Mouse (Mus musculus): Measurements from ENCODE around the gene Tmem121b.

Gene Tmem121b

DNA sequence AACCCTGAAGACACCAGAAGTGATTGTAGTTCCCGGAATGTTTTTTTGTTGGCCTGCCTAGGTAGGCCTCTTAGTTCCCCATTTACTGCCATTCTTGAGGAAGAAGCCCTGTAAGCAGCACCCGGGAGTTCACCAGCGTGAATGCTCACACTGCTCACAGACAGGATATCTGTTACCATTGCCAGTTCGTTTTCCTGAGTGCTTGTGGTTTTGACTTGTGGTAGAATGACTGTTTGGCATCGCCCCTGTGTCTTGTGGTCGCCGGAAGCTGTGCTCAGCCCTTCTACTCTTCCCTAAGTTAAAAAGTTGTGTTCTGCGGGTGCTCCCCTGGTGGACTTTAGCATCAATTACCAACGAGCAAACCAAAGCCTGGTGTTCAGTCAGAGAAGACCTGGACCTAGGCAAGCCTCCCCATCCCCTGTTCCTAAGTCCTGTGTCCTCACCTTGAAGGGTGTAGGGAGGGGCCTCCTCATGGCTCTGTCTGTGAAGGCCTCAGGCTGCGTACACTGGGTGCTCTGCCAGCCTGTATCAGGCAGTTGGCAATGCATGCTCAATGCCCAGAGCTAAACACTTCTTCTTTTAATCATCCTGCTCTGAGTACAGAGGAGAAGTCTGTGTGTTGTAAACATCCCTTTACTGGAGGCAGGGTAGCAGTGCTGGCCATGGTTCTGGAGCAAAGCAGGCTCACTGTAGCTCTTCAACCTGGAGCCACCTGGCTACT is 26.8 kb downstream of the Tmem121b start:
- peak; percentile 84 for DNase-seq (ENCODE audit: extremely low read depth, insufficient read length, low spot score)

DNA sequence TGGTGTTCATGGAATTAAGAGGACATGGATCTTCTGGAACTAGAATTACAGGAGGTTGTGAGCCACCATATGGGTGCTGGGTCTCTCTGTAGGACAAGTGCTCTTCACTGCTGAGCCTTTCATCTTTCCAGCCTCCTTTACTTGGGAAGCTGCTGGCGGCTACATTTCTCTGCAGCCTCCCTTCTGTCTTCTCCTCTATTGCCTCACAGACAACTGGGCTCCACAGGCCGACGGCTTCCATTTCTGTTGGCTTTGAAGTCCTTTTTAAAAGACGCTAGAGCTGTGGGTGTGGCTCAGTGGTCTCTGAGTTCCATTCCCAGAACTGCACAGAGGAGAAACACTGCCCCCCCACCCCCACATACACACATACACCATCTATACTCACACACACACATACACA is 28.2 kb downstream of the Tmem121b start:
- no peak for DNase-seq (ENCODE audit: extremely low read depth, insufficient read length, low spot score)

DNA sequence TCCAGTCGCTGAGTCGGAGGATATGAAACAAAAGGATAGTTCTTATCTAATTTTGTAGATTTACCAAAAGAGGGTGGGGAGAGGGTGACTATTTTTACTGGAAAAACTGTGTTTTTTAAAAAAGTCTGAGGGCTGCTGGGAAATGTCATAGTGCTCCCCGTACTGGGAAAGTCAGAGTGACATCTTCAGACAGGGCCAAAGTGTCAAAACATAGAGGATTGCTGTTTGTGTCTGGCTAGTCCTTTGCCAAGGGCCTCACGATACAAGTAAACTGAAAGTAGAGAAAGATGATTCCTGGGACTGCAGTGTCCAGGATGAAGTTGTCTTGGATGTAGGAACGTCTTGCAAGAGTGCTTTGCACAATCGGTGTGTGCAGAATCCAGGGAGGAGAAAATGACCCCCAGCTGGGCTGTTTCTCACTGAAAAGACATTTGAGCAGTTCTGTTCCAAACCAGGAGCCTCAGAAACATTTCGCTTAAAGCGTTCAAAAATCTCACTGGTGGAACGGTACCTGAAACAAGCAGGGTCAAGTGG is 29.1 kb downstream of the Tmem121b start:
- no peak for DNase-seq (ENCODE audit: extremely low read depth, insufficient read length, low spot score)

DNA sequence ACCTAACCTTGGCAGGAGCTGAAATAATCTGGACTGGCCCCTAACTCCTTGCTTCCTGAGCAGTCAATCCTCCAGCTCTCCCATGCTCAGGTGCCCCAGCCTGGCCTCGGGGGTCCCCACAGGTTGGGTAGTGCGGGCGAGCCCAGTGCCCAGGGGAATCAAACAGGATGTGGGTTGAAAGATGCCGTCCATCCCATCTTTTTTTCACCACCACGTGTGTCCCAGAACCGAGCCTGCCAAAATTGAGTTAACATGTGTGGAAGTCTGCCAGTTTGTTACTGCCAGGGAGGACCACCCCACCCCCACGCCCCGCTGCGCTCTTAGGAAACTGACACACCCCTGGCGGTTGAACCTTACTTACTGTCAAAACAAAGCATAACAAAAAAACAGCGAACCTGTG is 29.7 kb downstream of the Tmem121b start:
- DNase-seq (ENCODE audit: extremely low read depth, insufficient read length, low spot score), result peak; percentile 82

DNA sequence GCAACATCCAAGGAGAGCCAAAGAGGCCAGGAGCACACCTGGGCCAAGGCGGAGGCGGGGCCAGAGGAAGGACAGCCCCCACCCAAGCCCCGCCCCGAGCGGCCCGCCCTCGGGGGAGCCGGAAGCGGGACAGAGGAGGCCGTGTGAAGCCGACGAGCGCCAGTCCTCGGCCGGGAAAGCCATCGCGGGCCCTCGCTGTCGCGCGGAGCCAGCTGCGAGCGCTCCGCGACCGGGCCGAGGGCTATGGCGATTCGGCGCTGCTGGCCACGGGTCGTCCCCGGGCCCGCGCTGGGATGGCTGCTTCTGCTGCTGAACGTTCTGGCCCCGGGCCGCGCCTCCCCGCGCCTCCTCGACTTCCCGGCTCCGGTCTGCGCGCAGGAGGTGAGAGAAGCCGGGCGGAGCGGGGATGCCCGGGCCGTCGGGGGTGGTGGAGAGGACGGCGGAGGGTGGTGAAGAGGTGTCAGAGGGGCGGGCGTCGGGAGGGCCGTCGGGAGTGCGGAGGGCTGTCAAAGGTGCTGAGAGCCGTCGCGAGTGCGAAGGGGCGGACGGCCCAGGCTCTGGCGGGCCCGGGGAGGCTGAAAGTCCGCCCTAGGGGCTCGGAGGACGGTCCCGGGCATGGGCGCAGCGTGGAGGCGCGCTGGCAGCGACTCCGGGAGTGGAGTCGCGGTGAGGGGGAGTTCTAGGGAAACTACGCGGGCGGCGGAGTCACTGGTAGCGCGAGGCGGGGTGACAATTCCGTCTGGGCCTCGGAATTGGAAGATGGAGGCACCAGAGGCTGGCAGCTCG is 30.3 kb downstream of the Tmem121b start, which contains the start of gene Il17ra:
Il17ra (plus strand) TSS at position 162 of the 786 bp plus-strand sequence.
- DNase-seq (ENCODE audit: extremely low read depth, insufficient read length, low spot score), result peak; percentile 88

DNA sequence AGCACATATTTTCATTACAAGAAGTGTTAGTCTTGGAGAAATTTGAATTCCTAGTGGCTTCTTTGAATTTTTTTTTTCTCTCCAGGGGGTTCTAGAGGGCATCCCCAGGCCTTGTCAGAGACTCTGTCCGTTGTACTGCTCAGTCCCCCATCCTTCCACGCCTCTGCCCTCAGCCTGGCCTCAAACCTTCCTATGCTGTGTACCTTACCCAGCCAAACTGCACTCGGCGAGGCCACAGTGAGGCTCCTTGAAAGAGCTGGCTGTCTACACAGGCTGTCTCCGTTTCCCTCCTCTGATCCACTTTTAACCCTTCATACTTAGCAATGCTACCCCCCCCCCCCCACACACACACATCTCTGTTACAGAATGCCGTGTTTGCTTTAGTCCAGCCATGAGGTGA is 31.4 kb downstream of the Tmem121b start:
- DNase-seq (ENCODE audit: extremely low read depth, insufficient read length, low spot score), result no peak

DNA sequence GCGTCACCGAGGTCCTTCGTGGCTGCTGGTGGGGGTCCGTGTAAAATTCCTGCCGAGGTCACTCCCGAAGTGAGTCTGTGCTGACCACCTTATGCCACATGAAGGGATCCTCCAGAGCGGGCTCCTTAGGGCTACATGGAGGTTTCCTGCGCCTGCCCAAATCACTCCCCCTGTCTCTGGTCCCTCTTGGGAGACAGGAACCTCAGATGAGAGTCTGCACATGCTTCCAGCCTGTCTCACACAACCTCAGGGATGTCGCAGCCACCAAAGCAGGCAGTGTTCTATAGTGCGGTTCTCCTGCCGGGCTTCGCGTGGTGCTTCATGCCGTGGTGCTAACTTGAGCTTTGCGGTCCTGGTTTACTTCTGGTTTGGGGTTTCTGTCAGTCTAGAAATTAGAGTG is 32.4 kb downstream of the Tmem121b start:
- no peak for DNase-seq (ENCODE audit: extremely low read depth, insufficient read length, low spot score)

DNA sequence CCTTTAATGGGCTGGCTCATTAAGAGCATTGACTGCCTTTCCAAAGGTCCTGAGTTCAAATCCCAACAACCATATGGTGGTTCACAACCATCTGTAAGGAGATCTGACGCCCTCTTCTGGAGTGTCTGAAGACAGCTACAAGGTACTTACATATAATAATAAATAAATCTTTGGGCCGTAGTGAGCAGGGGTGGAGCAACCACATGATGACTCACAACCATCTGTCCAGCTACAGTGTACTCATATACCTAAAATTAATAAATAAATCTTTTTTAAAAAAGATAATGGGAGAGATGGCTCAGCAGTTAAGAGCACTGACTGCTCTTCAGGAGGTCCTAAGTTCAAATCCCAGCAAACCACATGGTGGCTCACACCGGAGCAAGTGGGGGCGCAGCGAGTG is 35.9 kb downstream of the Tmem121b start:
- no peak for DNase-seq (ENCODE audit: extremely low read depth, insufficient read length, low spot score)

DNA sequence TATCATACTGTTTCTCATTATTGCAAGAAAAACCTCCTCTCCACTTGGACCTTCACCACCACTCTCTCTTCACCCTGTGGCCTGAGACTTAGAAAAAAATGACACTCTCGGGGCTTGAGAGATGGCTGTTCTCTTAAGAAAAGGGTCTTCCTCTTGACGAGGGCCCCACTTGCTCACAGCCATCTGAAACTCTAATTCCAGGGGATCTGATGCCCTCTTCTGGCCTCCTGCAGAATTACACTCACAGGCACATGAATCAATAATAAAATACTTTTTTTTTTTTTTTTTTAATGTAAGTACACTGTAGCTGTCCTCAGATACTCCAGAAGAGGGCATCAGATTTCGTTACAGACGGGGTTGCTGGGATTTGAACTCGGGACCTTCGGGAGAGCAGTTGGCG is 36.5 kb downstream of the Tmem121b start:
- DNase-seq (ENCODE audit: extremely low read depth, insufficient read length, low spot score), result no peak

DNA sequence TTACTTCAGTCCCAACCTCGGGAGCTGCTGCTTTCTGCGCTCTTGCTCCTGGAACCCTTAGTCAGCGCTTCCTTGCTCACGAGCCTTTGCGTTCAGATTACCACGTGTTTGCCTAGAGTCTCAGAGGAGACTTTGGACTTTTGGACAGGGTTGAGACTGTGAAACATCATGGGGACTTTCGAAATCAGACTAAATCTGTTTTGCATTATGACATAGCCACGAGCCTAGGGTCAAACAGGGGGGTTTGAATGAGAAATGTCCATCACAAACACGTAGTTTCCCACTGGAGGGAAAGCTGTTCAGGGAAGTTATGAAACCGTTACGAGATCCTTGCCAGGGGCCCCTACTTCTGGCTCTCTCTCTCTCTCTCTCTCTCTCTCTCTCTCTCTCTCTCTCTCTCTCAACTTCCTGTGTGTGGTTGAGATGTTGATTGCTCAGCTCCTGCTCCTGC is 39.0 kb downstream of the Tmem121b start:
- DNase-seq (ENCODE audit: extremely low read depth, insufficient read length, low spot score), result no peak

DNA sequence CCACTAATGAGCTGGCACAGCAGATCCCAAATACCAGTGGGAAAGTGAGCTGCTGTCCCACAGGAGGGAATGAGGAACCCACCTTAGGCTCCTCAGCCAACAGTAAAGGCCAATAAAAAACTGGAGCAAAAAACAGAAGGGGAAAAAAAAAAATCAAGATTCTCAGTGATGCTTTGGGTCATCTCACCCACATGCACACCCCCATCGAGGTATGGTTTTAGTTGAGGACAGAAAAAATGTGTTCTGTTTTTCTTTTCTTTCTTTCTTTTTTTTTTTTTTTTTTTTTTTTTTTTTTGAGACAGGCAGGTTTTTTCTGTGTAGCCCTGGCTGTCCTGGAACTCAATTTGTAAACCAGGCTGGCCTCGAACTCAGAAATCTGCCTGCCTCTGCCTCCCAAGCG is 40.1 kb downstream of the Tmem121b start:
- no peak for DNase-seq (ENCODE audit: extremely low read depth, insufficient read length, low spot score)

DNA sequence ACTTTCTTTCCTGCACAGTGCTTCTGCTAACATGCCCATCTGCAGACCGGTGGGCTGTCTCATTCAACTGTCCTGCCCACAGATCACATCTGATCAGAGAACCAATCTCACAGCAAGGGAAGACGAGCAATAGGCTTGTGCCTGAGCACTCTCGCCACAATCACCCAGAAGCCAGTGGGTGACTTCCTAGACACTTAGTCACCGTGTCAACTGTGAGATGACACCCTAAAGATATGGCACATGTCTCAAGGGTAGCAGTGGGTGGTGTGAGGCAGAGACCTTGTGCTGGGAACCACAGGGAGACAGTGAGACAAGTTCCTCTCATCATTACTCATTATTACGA is 40.5 kb downstream of the Tmem121b start:
- DNase-seq (ENCODE audit: extremely low read depth, insufficient read length, low spot score), result no peak

DNA sequence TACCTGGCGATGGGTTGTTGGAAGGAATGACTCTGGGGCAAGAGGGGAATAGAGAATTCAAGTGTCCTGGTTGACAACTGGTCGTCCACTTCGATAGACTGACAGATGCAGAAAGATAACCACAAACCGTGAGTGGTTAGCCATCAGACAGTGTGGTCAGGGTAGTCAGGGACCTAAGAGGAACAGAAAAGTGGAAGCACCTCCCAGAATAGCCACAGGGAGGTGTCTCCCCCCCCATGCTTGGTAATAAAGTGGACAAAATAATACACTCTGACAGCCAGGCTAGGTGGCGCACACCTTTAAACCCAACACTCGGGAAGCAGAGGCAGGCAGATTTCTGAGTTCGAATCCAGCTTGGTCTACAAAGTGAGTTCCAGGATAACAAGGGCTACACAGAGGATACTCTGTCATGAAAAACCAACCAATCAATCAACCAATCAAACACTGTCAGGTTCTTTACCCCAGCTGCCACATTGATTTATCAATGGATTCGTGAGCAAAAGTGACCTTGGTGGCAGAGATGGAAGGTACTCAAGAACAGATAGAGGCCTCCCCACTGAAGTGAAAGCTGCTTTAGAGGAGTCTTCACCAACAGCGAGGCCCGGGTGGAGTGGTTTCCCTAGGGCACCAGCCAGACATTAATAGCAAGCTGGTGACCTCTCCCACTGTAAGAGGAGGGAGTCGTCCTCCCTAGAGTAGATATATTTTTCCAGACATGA is 41.1 kb downstream of the Tmem121b start:
- DNase-seq (ENCODE audit: extremely low read depth, insufficient read length, low spot score), result no peak

DNA sequence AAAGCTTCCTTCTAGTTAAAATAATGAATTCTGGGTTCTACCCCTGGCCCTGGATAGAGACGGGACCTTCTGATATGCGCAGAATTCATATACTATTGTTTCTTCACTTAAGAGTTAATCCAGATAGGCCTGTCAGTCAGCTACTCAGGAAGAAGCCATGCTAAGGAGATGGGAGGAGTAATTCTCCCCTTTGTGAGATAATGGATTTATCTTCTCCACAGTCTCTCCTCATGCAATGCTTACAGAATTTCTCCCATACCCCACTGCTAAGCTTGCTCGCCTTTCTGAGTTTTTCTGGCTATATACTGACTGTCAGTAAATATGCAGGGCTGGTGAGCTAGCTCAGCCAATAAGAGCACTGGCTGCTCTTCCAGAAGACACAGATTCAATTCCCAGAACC is 43.4 kb downstream of the Tmem121b start:
- DNase-seq (ENCODE audit: extremely low read depth, insufficient read length, low spot score), result no peak

DNA sequence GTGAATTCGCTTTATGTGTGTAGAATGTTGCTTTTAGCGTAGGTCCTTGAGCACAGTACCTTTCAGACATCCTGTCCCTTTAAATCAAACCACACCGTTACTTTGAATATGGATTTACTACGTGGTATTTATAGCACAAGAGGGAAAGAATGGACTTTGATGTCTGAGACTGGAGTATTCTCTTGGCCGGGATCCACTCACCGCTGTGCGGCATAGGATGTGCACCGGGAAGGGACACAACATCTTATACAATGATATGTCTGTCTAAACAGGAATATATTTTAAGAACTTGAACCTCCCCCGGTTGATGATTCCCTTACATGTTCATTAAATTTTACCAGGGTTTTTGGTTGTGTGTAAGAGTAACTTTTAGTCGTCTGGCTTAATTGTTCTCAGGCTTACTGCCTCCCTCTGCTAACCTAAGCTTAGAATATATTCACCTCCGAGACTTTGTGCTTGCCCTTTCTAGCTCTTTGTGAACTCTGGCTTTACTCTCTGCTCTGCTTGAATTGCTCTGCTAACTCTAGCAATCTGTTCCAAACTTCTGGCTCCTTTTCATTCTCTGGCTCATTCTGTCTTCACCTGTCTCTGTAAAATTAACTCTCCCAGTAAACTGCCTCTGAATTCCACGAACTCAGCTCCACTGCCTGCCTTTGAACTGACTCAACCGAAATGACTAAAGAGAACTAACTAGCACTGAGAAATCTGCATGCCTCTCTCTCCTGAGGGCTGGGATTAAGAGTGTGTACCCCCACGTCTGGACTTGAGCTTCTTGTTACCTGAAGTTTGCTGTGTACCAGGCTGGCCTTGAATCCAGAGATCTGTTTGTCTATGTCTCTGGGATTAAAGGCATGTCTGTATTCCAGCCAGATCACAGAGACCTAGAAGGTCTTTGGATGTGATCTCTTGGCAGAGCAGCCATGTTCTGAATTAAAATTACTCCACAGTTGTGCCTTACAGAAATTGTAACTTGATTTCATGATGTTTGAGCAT is 49.9 kb downstream of the Tmem121b start:
- no peak for DNase-seq (ENCODE audit: extremely low read depth, insufficient read length, low spot score)

DNA sequence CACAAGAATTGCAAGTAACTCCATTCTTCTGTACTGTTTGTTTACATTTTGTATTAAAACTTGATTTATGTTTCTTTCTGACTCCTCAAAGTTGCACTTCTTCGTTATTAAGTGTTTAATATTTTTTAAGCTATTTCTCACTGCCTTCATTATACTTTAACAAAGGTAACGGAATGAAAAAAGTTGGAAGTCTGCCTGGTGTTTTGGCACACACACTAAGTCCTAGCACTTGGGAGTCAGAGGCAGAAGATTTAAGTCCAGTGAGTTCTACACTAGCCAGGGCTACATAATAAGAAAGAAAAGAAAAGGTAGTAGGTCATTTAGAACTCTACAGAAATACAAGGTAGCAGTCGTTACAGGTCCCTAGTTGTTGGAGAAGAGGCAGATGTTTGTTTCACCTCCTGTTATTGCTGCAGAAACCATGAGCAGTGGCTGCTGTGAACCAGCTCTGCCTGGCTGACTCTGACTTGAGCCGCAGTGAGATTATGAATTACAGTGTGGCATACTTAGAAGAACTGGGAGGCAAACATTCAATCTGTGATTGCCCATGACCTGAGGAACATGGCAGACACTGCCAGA is 51.3 kb downstream of the Tmem121b start:
- DNase-seq (ENCODE audit: extremely low read depth, insufficient read length, low spot score), result no peak

Data from 3134 (cell line).